Mouse (Mus musculus): ENCODE measurements around the gene Wdr43.

The Wdr43 gene

GRCm38 (mm10) chr17:71663491-71663890 lies 47.8 kb downstream of the Wdr43 start:
- no peak for DNase-seq

GRCm38 (mm10) chr17:71664172-71664571 lies 48.5 kb downstream of the Wdr43 start:
- no peak for DNase-seq

- no peak for DNase-seq
Observed at GRCm38 (mm10) chr17:71665201-71665600, 49.5 kb downstream of the Wdr43 start.

- DNase-seq, result no peak
Observed at GRCm38 (mm10) chr17:71669511-71669910, 53.8 kb downstream of the Wdr43 start.

- DNase-seq, result peak; percentile 51 to 62
Observed at GRCm38 (mm10) chr17:71671840-71672546, 56.3 kb downstream of the Wdr43 start.

- DNase-seq, result no peak
Observed at GRCm38 (mm10) chr17:71673092-71673491, 57.4 kb downstream of the Wdr43 start, which contains the start of gene Togaram2. Togaram2 (plus strand) TSS chr17:71673261.

- no peak for DNase-seq
Observed at GRCm38 (mm10) chr17:71673936-71674335, 58.2 kb downstream of the Wdr43 start.

GRCm38 (mm10) chr17:71674886-71675285 lies 59.2 kb downstream of the Wdr43 start:
- no peak for DNase-seq

- no peak for DNase-seq
Observed at GRCm38 (mm10) chr17:71681666-71682065, 66.0 kb downstream of the Wdr43 start.

- no peak for DNase-seq
Observed at GRCm38 (mm10) chr17:71682379-71682778, 66.7 kb downstream of the Wdr43 start.

- DNase-seq, result no peak
Observed at GRCm38 (mm10) chr17:71683281-71683680, 67.6 kb downstream of the Wdr43 start.

- no peak for DNase-seq
Observed at GRCm38 (mm10) chr17:71684103-71684608, 68.5 kb downstream of the Wdr43 start.

GRCm38 (mm10) chr17:71687436-71687835 lies 71.7 kb downstream of the Wdr43 start:
- DNase-seq, result no peak

- no peak for DNase-seq
Observed at GRCm38 (mm10) chr17:71689903-71690302, 74.2 kb downstream of the Wdr43 start.

- DNase-seq, result no peak
Observed at GRCm38 (mm10) chr17:71691361-71691875, 75.7 kb downstream of the Wdr43 start.

GRCm38 (mm10) chr17:71693313-71693712 lies 77.6 kb downstream of the Wdr43 start:
- no peak for DNase-seq

GRCm38 (mm10) chr17:71693780-71694179 lies 78.1 kb downstream of the Wdr43 start:
- peak; percentile 29 for DNase-seq

GRCm38 (mm10) chr17:71695151-71695550 lies 79.5 kb downstream of the Wdr43 start:
- DNase-seq, result no peak

GRCm38 (mm10) chr17:71695716-71696315 lies 80.1 kb downstream of the Wdr43 start:
- DNase-seq, result no peak

GRCm38 (mm10) chr17:71696396-71696795 lies 80.7 kb downstream of the Wdr43 start:
- DNase-seq, result no peak

- DNase-seq, result no peak
Observed at GRCm38 (mm10) chr17:71697896-71698618, 82.4 kb downstream of the Wdr43 start.

GRCm38 (mm10) chr17:71698619-71698956 lies 82.9 kb downstream of the Wdr43 start:
- no peak for DNase-seq

- DNase-seq, result no peak
Observed at GRCm38 (mm10) chr17:71705113-71705512, 89.4 kb downstream of the Wdr43 start.
